Mouse (Mus musculus) liver, postnatal 0 days (tissue): ENCODE measurements at regions not wholly inside any gene's neighbourhood (a gene's known extent, or its start where the extent isn't known, plus 50 kb on each side); places are given as distances from the start of the nearest gene placed in this dataset.

Experiments
- CTCF ChIP-seq: sonication (generic); IDR thresholded peaks from 2 replicates; pipeline ENCODE4 v1.5.1; 2016; ENCODE audit warnings: antibody characterized with exemption, low read depth
- EP300 ChIP-seq: IDR thresholded peaks from 2 replicates; pipeline ENCODE4 v1.6.1; 2016; ENCODE audit warnings: antibody characterized with exemption, low read depth, mild to moderate bottlenecking

DNA sequence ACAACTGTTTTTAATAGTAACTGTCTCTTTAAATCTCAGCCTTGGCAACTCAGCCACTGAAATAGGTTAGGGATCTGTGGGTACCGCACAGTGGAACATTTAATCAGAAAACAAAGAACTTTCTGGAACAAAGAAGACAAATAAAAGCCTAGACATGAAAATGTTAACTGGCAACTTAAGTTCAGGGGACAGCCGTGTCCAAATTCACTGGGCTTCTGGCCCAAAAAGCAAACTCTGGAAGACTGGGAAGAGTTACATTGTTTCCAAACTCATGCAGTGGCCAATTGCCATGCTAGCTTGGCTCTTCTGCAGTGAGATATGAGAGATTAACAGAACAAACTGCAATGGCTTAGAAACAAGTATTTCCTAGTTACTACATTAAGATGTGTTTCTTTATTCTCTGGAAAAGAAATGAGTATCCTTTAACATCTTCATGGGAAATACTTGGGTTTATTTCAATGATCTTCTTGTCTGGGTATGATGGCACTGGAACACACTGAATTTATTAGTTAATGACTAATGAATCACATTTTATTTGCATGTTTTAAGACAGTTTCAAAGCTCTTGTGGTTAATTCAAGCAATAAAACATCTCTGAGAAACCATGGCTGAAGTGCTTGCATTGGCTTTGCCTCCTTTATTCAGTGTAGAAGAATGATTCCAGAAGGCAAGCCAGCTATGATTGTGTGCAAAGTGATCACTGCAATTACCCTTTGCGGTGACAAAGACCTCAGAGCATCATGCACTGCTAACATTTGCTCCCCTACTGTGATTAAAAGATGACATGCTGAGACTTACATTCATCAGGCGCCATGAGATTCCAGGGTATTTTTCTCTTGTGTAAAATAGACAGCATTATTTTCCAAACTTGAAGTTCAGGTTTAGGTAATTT, 259.2 kb upstream of the Tbl1xr1 start:
- no peak for TF ChIP-seq CTCF
- TF ChIP-seq EP300: no peak
